Mouse (Mus musculus): ENCODE data around the gene Mst1r. TPM values are rescaled to one million over a fixed set of nuclear protein-coding genes. Genes with fewer than 3 reads are reported as not detected.

Gene Mst1r
- polyA plus RNA-seq, 1 experiment from 2014 or later, result 5.2 TPM

DNA sequence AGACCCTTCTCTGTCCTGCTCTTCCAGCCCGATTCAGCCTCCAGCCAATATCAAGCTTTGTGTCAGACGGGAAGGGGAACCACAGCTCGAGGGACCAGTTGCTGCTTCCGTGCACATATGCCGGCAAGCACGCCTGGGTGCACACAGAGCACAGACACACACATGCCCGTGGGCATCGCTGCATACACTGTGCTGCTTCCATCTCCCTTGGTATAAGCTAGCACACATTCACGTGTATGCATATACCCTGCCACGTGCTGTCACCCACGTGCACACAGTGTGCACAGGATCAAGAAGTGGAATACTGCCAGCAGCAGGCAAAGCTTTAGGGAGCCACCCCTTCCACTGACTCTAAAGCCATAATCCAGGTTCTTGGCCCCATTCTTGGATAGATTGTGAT lies 27.5 kb downstream of the Mst1r start:
- H3K9me3 ChIP-seq (replicated peaks), result no peaks in the 10 kb centered on the region
- no peak overlapping the region for H3K4me3 ChIP-seq
- no peak overlapping the region for H3K4me2 ChIP-seq
- no peak overlapping the region for H3K27ac ChIP-seq (ENCODE audit: poor library complexity, severe bottlenecking)
- H3K4me1 ChIP-seq (replicated peaks), result peaks cover 15% of the 10 kb centered on the region
- 77% methylated on average over 11 of the region's 11 CpGs for WGBS
- no peak for ATAC-seq (ENCODE audit: insufficient number of reproducible peaks, low FRiP score)
- no peak overlapping the region for H3K9ac ChIP-seq
- H3K27me3 ChIP-seq (replicated peaks), result peaks cover 62% of the 10 kb centered on the region
- H3K36me3 ChIP-seq, result no peaks in the 10 kb centered on the region

- H3K9me3 ChIP-seq (replicated peaks), result no peaks in the 10 kb centered on the region
- H3K27me3 ChIP-seq (replicated peaks), result peaks cover 67% of the 10 kb centered on the region
- H3K4me3 ChIP-seq, result peak within 1 kb of the TSS; percentile 49
- H3K9ac ChIP-seq, result peak within 1 kb of the TSS; percentile 59
- H3K27ac ChIP-seq (ENCODE audit: poor library complexity, severe bottlenecking), result no peak within 1 kb of the TSS
- no peak for ATAC-seq (ENCODE audit: insufficient number of reproducible peaks, low FRiP score)
- H3K36me3 ChIP-seq, result no peaks in the 10 kb centered on the region
- WGBS, result 24% methylated on average over 3 of the region's 3 CpGs
- H3K4me2 ChIP-seq, result peak within 1 kb of the TSS; percentile 85
- peaks cover 15% of the 10 kb centered on the region for H3K4me1 ChIP-seq (replicated peaks)
These were observed 28.7 kb downstream of the Mst1r start, which contains the start of gene Camkv for GRCm38 (mm10) chr9:107935374-107935773. Gene Camkv (plus strand): TSS chr9:107935674.

GRCm38 (mm10) chr9:107935790-107936214 lies 29.1 kb downstream of the Mst1r start:
- Histone ChIP-seq H3K4me1 (replicated peaks) (peaks cover 15% of the 10 kb centered on the region), H3K27me3 (replicated peaks) (peaks cover 68% of the 10 kb centered on the region), H3K27ac (ENCODE audit: poor library complexity, severe bottlenecking) (no peak overlapping the region), H3K4me2 (peak overlapping the region; percentile 85), H3K4me3 (peak overlapping the region; percentile 49), H3K36me3 (no peaks in the 10 kb centered on the region), H3K9me3 (replicated peaks) (no peaks in the 10 kb centered on the region), H3K9ac (peak overlapping the region; percentile 59)
- ATAC-seq (ENCODE audit: insufficient number of reproducible peaks, low FRiP score), result no peak; the same call in 1 of the 2 replicates
- WGBS, result 1% methylated on average over 41 of the region's 41 CpGs

DNA sequence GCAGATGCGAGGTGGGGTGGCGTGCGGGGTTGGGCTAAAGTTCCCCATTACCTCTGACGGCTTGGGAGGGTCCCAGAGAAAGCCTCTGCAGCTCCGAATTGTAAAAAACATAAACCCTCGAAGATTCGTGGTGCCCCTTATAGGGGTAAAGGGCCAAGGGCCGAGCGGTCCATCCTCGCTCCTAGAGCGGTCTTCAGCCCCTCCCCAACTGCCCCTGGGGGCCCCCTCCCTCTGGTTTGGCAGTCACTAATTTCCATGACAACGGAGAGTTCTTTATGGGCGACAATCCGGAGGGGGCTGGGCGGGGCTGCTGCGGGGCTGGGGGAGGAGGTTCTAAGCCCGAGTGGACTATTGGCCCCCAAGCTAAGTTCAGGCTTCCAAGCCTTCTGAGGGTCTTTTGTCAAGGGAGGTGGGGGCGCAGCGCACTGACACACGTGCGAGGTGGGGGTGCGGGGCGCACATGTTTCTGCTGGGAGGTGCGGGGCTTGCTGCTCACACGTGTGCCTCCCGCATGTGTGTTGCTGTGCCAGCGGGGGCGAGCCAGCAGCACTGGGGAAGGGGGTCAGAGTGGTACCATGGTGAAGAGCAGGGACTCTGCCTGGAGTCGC lies 29.6 kb downstream of the Mst1r start:
- Histone ChIP-seq H3K9ac (peak overlapping the region; percentile 59), H3K27me3 (replicated peaks) (peaks cover 73% of the 10 kb centered on the region), H3K4me2 (peak overlapping the region; percentile 85), H3K4me1 (replicated peaks) (peaks cover 15% of the 10 kb centered on the region), H3K36me3 (no peaks in the 10 kb centered on the region), H3K4me3 (peak overlapping the region; percentile 49), H3K9me3 (replicated peaks) (no peaks in the 10 kb centered on the region), H3K27ac (ENCODE audit: poor library complexity, severe bottlenecking) (no peak overlapping the region)
- ATAC-seq (ENCODE audit: insufficient number of reproducible peaks, low FRiP score), result no peak
- WGBS, result 2% methylated on average over 29 of the region's 29 CpGs

GRCm38 (mm10) chr9:107936831-107937230 lies 30.2 kb downstream of the Mst1r start:
- Histone ChIP-seq H3K4me1 (replicated peaks) (peaks cover 15% of the 10 kb centered on the region), H3K4me2 (peak overlapping the region; percentile 85), H3K27me3 (replicated peaks) (peaks cover 76% of the 10 kb centered on the region), H3K27ac (ENCODE audit: poor library complexity, severe bottlenecking) (no peak overlapping the region), H3K4me3 (peak overlapping the region; percentile 49; the same call in 1 of the 2 replicates), H3K9me3 (replicated peaks) (no peaks in the 10 kb centered on the region), H3K9ac (no peak overlapping the region), H3K36me3 (no peaks in the 10 kb centered on the region)
- WGBS, result 17% methylated on average over 3 of the region's 3 CpGs
- ATAC-seq (ENCODE audit: insufficient number of reproducible peaks, low FRiP score), result no peak

DNA sequence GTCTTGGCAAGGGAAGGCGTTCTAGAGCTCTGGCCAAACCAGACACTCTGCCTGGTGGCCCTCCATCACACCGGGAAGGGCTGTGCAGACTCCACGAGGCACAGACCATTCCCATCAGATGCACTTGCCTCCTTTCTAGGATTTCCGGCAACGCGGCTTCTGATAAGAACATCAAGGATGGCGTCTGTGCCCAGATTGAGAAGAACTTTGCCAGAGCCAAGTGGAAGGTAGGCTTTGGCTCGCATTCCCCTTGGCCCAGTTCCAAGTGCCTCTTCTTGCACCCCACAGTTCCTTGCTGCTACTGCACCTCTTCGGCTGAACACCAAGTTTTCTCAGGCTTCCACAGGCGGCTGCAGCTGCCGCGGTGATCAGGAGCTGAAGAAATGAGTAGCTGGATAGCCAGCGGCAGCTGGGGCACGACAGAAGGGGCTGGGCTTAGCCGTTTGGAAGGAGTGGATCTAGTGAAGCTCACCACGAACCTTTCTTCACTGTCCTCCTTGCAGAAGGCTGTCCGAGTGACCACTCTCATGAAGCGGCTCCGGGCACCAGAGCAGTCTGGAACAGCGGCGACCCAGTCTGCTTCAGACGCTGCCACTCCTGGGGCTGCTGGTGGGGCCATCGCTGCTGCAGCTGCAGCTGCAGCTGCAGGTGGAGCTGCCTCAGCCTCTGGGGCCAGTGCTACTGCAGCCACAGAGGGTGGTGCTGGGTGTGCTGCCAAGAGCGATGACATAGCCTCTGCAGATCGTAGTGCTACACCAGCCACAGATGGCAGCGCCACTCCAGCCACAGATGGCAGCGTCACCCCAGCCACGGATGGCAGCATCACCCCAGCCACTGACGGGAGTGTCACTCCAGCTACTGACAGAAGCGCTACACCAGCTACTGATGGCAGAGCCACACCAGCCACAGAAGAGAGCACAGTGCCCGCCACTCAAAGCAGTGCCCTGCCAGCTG lies 40.8 kb downstream of the Mst1r start:
- WGBS, result 79% methylated on average over 31 of the region's 31 CpGs
- no peak overlapping the region for H3K4me3 ChIP-seq
- no peak overlapping the region for H3K9ac ChIP-seq
- H3K4me2 ChIP-seq, result no peak overlapping the region
- H3K27me3 ChIP-seq (replicated peaks), result 0 out of 2 replicates have a peak, but pooled peaks cover 3% of the 10 kb centered on the region
- H3K4me1 ChIP-seq (replicated peaks), result peaks cover 13% of the 10 kb centered on the region
- no peak for ATAC-seq (ENCODE audit: insufficient number of reproducible peaks, low FRiP score)
- H3K27ac ChIP-seq (ENCODE audit: poor library complexity, severe bottlenecking), result no peak overlapping the region
- no peaks in the 10 kb centered on the region for H3K9me3 ChIP-seq (replicated peaks)
- H3K36me3 ChIP-seq, result no peaks in the 10 kb centered on the region

DNA sequence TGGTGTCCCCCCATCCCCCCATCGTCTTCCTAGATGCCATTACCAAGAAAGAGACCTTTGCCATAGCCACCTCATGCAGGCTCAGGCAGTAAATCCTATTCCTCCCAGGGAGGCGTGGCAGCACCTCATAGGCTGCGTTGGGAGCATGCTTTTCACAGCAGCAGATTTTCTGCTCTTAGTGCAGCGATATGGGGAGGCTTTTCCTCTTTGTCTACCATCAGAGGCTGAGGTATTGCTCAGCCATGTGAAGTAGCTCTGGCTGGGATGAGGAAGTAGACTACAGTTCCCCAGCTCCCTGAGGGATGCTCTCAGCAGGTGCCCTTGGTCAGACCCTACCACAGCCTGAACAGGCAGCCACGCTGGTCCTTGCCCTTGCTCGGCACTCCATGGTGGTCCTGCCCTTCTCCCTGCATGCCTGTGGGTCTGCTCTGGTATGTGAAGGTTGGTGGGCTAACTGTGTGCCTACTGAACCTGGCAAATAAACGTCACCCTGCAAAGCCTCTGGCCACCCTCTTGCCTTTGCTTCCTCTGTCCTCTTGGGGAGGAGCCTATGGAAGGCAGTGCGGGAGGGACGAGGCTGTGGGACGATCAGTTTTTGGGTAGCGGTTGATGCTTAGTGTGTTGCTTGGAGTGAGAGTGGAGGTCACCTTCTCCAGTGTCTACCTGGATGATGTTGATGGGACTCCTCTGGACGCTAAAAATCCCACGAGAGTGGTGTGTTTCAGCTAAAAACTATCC lies 42.7 kb downstream of the Mst1r start:
- Histone ChIP-seq H3K36me3 (no peaks in the 10 kb centered on the region), H3K4me1 (replicated peaks) (peaks cover 13% of the 10 kb centered on the region), H3K27me3 (replicated peaks) (0 out of 2 replicates have a peak, but pooled peaks cover 3% of the 10 kb centered on the region), H3K4me2 (no peak overlapping the region), H3K27ac (ENCODE audit: poor library complexity, severe bottlenecking) (no peak overlapping the region), H3K4me3 (no peak overlapping the region), H3K9ac (no peak overlapping the region), H3K9me3 (replicated peaks) (no peaks in the 10 kb centered on the region)
- no peak for ATAC-seq (ENCODE audit: insufficient number of reproducible peaks, low FRiP score)
- WGBS, result 74% methylated on average over 13 of the region's 13 CpGs

DNA sequence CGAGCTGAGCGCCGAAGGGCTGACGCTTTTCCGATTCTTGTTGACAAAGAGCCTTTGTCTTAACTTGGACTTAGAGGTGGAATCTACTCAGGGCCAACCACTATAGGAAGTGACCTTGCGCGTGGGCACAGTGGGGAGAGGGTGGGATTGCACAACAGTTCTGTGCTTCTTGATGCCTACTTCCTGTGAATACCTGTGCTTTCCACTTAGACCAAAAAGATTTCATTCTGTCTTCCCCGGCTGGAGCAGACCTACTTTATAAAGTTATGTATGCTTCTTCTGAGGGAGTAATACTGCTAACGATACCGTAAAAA lies 43.2 kb downstream of the Mst1r start, which contains the start of gene Traip:
Gene Traip, plus strand, starts transcription at position 215 of the 314 bp plus-strand sequence.
- H3K27ac ChIP-seq (ENCODE audit: poor library complexity, severe bottlenecking), result peak within 1 kb of the TSS; percentile 64
- peak within 1 kb of the TSS; percentile 73 for H3K9ac ChIP-seq
- ATAC-seq (ENCODE audit: insufficient number of reproducible peaks, low FRiP score), result no peak
- no peaks in the 10 kb centered on the region for H3K9me3 ChIP-seq (replicated peaks)
- H3K27me3 ChIP-seq (replicated peaks), result 0 out of 2 replicates have a peak, but pooled peaks cover 3% of the 10 kb centered on the region
- peak within 1 kb of the TSS; percentile 86 for H3K4me3 ChIP-seq
- peaks cover 13% of the 10 kb centered on the region for H3K4me1 ChIP-seq (replicated peaks)
- H3K4me2 ChIP-seq, result peak within 1 kb of the TSS; percentile 79
- no peaks in the 10 kb centered on the region for H3K36me3 ChIP-seq
- WGBS, result 87% methylated on average over 10 of the region's 10 CpGs

DNA sequence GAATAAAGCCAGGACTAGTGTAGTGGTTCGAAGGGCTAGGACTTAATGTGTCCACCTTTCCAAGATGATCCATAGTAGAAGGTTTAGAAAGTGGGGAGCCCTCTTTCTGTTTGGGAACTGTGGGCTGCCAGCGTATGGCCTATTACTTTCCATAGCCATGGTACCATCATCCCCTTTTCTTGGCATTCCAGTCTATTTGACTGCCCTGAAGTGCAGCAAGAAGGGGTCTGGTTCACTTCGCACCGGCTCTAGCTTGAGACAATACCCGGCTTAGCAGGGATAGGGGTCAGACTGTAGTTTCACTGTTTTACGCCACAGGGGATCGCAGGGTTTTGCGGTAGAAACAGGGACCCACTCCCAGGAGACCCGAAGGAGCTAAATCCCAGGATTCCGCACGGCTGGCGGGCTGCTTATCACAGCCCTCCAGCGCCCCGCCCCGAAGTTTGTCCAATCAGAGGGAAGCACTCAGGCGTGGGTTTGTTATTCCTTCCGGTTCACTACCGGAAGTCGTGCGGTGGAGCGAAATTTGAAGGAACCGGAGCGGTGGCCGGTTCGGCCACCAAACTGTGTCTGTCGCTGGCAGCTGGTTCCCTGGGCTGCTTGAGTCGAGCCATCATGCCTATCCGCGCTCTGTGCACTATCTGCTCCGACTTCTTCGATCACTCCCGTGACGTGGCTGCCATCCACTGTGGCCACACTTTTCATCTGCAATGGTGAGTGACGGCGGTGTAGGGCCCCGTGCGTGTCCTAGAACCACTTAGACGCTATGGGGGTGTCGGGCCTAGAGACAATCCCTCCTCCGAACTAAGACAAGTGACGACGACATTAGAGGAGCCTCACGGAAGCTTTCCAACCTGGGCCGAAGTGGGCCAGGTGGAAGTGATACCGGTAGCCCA lies 44.0 kb downstream of the Mst1r start:
- Histone ChIP-seq H3K27ac (ENCODE audit: poor library complexity, severe bottlenecking) (peak overlapping the region; percentile 64), H3K4me2 (peak overlapping the region; percentile 79), H3K4me3 (peak overlapping the region; percentile 86), H3K4me1 (replicated peaks) (peaks cover 17% of the 10 kb centered on the region), H3K9ac (peak overlapping the region; percentile 73), H3K36me3 (no peaks in the 10 kb centered on the region), H3K27me3 (replicated peaks) (0 out of 2 replicates have a peak, but pooled peaks cover 3% of the 10 kb centered on the region), H3K9me3 (replicated peaks) (no peaks in the 10 kb centered on the region)
- ATAC-seq (ENCODE audit: insufficient number of reproducible peaks, low FRiP score), result peak; percentile 87
- WGBS, result 13% methylated on average over 45 of the region's 45 CpGs

DNA sequence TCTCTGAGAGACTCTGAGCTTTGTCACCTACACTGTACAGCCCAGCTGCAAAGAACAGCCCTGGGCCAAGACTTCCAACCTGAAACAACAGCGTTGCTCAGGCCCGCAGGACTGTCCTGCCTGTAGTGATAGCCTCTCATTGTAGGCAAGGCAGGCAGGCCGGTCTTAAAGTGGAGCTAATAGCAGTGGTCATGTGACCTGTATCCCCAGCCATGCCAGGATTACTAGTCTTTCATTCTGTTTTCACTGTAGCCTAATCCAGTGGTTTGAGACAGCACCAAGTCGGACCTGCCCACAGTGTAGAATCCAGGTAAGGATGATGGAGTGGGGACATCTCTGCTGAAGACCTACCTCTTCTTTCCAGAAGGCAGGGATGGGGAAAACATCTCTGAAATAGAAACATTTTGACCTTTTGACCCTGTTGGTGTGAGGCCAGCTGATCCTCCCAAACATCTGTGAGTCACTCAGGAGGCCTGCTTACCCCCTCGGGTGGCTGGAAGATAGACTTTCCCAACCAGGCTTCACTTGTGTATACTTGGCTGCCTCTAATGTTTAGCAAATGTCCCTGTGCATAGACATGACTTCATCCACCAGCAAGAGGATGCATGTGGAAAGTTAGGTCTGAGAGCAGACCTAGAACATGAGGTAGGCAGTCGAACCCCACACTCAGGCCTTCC lies 49.1 kb downstream of the Mst1r start:
- Histone ChIP-seq H3K4me2 (no peak overlapping the region), H3K27ac (ENCODE audit: poor library complexity, severe bottlenecking) (no peak overlapping the region), H3K9me3 (replicated peaks) (no peaks in the 10 kb centered on the region), H3K4me1 (replicated peaks) (peaks cover 17% of the 10 kb centered on the region), H3K4me3 (no peak overlapping the region), H3K27me3 (replicated peaks) (no peaks in the 10 kb centered on the region), H3K9ac (no peak overlapping the region), H3K36me3 (peaks cover 44% of the 10 kb centered on the region)
- 66% methylated on average over 6 of the region's 6 CpGs for WGBS
- ATAC-seq (ENCODE audit: insufficient number of reproducible peaks, low FRiP score), result no peak

Data from heart, embryonic 12.5 days (tissue).